Mouse (Mus musculus): Measurements from ENCODE around the gene Tmem43. TPM values are rescaled to one million over a fixed set of nuclear protein-coding genes. Genes with fewer than 3 reads are reported as not detected.
"Not testable (repeated sequence)": the region's sequence is repeated elsewhere in the genome, so short reads cannot be mapped to it uniquely, and the experiment has no call there.

Gene Tmem43
- 10 to 100 TPM; 40.6 to 42.4 TPM for total RNA-seq (2021)
- long read RNA-seq, experiment 1, transcript Tmem43-201 (12 exons, 2,903 nt), result major isoform, 18 of 23 reads
- long read RNA-seq, experiment 1, partial matches to known transcripts, result 5 of 23 reads
- long read RNA-seq, experiment 1, other reads (novel, unspliced or antisense), result 0 of 23 reads
- long read RNA-seq, experiment 2, transcript Tmem43-201 (12 exons, 2,903 nt), result major isoform, 12 of 22 reads
- long read RNA-seq, experiment 2, partial matches to known transcripts, result 9 of 22 reads
- long read RNA-seq, experiment 2, other reads (novel, unspliced or antisense), result 1 of 22 reads

DNA sequence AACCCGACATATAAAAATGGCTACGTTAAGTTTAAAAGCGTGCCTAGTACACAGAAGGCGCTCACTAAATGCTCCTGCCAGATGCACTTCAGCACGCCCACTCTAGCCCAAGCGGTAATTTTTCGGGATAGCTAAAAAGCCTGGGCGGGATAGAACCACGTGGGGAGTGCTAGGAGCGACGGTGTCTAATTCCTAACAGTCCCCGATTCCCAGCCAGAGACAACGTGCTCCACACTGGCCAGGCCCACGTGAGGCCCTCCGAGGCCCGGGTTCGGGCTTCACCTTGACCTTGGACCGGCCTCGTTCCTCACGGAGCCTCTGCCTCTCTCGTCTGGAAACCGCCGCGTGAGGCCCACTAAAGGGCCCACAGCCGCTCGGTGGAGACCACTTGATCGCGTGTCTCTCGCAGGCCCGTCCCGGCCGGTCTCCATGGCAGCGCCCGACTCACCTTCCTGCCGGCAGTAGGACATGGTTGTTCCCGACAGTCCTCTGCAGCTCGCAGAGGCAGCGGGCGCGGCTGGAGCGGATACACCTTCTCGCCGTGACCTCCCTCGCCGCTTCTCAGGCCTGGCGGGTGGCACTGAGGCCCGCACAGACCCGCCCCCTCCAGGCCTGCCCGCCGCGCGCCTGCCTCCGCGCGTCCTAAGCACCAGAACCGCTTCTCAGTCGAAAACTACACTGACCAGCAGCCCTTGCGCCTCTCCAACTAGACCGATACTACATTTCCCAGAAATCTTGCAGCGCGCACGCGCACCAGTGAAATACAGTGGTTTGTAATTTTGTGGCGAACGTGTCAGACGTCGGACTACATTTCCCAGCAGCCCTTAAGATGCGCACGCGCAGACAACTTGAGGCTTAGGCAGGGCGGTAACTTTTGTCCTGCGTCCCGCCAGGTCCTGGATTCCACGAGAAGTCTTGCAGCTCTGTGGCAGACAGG is at the start of gene Tmem43, which contains the start of gene Chchd4:
TSS of gene Tmem43 (plus strand) at position 836 of the 937 bp plus-strand sequence.
TSS of gene Chchd4 (minus strand) at position 679 of the 937 bp plus-strand sequence.
- DNase-seq (ENCODE audit: low spot score in 2 of 2), result peak; percentile 90 to 98

DNA sequence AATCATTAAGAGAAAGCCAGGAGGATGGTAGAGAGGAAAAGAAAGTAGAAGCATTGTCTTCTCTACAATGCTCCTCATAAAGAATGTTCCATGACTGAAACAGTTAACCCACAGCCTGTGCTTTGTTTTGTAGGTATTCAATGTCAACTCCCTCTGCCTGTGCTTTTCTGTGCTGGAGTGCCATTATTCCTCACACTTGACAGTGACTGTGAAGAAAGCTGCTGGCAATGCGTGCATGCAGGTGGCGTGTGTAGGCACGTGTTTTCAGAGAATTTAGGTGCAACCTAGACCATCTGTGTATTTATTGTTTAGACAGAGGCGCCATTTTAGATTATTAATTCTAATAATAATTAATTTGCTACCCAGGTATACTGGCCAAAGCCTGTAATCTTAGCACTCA is 49.4 kb upstream of the Tmem43 start:
- DNase-seq (ENCODE audit: low spot score in 2 of 2), result no peak

DNA sequence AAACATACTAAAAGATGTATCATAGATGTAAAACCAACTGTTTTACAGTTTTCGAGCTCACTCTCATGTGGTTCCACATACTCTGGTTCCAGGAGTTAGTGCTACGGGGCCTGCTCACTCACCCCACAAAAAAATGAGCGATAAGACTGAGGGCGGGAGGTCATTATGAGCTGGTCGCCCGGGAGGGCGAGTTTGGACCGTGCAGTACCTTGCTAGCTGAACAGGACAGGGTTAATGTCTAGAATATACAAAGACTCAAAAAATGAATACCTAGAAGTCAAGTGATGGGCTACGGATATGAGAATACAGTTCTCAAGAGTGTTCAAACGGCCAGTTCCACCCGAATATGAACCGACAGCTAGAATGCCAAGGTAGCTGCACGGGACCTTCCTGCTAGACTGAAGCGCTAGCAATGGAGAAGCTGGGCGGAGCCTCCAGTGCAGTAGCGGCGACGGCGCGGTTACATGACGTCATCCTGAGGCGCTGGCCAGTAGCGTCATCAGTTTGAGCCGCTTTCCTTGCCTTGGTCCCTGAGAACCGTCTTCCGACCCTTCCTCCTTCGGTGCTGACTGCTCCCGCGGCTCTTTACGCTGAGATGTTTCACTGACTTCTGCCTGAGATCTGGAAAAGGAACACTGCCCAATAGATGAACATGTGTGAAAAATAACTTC is 32.9 kb upstream of the Tmem43 start:
- DNase-seq (ENCODE audit: low spot score in 2 of 2), result peak; percentile 87 to 89

DNA sequence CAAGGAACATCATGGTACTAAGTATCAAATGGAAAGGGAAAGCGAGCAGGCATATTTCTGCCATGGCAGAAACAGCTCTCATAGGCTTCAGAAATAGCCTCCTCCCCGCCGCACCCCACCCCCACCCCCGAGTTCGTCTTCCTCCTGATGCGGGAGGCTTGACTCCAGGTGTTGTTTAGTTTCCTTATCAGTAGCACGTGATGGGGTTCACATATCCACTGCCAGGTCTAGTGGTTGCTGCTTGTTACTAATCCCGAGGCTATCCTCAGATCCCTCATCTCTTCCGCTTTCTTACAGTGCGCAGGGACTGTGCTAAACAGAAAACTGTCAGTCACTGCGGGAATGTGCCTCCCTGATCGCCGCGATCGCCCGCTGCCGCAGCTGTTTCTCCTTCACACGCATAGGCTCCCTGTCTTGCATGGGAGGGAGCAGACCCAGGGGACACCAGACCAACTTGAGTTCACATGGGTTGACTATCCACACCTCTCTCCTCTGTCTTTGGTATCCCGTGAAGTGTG is 32.3 kb upstream of the Tmem43 start:
- no peak for DNase-seq (ENCODE audit: low spot score in 2 of 2)

DNA sequence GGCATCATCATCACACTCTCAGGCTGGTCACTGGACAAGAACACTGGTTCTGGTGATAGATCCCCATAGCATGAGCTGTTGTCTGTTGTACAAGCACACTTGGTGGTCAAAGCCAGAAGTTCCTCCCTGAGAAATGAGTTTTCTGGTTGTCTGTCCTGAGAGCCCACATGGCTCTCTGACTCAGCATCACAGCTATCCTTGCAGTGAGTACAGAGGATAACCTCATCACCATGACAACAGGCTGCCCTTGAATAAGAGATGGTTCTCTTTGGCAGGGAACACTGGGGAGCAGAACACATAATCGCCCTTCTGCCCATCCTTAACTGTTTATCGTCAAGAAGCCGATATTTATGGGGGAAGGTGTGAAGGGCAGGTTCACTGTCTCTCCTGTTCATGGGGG is 28.2 kb upstream of the Tmem43 start:
- DNase-seq (ENCODE audit: low spot score in 2 of 2), result no peak

DNA sequence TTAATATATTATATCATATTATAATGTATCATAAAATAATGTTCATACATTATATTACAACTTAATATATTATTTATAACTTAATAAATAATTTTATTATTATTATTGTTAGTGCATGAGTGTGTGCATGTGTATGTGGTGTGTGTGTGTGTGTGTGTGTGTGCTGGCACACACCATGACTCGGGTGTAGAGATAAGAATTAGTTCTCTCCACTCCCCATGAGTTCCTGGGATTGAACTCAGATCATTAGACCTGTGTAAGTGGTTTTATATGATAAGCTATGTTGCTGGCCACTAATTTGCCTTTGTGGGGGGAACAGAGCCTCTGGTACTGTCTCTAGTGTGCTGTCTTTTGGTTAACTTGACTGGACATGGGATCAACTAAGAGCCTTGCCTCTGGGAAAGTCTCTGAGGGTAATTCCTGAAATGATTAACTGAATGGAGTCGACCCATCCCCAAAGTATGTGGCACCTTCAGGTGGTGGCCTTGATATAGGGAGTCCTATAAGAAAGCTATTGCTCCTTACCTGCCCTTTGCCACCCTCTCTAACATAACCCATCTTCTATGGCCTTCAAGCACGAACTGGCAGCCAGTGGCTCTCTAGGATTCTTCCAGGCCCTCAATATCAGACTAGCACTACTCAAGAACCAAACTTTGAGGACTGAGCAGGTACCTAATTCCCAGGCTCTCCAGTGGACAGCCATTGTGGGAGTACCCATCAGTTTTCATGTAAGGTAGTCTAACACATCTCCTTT is 23.9 kb upstream of the Tmem43 start:
- no peak for DNase-seq (ENCODE audit: low spot score in 2 of 2)

DNA sequence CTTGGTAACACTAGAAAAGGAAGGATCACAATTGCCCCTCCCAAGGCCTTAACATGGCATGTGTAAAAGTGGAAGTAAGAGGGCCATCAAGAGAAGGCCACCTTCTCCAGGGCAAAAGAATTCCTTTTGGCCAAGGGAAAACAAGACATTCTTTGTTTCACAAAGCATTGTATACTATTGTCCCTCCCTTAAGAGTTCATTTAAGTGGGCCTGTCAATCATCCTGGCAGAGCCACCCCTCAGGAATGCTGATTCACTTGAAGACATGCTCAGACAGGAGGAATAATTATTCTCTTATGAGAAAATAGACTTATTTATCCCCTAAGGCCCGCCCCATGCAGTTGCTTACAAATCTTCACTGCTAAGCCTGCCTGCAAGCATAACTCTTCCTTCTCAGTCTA is 21.4 kb upstream of the Tmem43 start:
- DNase-seq (ENCODE audit: low spot score in 2 of 2), result no peak

DNA sequence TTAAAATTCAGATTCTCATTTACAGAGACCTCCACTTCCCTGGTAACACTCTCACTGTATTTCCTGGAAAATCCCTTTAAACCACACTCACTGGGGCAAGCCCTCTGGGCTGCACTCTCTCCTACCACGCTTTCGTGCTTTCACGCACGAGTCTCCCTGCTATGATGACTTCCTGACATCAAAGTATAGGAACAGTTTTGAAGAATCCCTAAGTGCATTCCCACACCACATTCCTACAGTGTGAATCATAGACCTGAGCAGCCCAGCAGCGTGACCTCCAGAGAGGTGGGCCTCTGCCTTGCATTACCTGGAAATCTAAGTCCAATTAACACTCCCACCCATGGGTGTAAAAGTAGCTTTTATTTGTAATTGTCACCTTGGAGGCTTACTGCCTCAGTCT is 19.0 kb upstream of the Tmem43 start:
- no peak for DNase-seq (ENCODE audit: low spot score in 2 of 2)

DNA sequence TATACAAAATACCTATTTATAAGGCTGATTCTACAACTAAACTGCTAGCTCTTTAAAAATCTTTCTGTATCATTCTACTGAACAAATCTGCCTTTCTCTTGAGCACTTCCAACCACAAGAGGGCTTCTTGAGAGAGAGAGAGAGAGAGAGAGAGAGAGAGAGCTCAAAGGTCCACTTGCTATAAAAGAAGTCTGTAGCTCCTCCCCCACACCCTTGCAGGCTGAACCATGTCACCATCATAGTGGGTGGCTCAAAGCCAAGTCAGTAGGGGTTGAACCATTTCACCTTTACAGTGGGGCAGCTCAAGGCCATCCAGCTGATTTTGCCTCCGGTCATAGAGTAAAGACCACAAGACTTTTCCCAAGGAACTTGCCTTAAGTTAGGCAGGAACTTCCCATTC is 14.0 kb upstream of the Tmem43 start:
- no peak for DNase-seq (ENCODE audit: low spot score in 2 of 2)

DNA sequence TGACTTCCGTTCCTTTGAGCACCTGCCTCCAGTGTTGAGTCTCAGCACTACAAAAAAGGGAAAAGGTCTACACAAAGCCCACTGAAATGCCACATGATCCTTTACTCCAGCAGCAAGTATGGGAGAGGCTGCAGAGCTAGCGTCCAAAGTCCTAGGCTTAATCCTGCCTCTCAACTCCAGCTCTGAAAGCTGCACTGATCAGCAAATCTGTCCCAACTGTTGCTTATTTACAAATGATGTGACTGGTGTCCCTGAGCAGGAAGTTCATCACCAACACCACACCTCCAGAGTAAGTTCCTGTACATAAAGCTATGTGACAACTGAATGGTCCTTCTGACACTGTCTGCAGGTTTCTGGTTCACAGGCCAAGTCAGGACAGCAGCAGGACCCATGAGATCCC is 7.7 kb upstream of the Tmem43 start:
- DNase-seq (ENCODE audit: low spot score in 2 of 2), result no peak

DNA sequence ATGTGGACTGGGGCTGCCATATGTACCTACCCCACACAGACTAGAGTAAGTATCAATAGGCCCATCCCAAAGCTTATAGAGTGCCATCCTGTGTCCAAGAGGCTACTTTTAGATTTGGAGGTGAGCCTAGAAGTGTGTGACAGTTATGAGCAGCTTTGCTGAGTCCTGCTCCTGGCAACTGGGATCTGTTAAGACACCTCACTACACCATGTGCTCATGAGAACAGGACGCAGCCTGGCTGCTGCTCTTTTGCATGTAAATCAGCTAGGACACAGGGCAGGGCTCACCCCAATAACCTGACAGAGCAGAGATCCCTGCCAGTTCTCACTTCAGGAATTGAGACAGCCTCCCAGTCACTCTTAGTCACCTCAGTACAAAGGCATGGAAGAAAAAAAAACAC is 6.4 kb upstream of the Tmem43 start:
- no peak for DNase-seq (ENCODE audit: low spot score in 2 of 2)

DNA sequence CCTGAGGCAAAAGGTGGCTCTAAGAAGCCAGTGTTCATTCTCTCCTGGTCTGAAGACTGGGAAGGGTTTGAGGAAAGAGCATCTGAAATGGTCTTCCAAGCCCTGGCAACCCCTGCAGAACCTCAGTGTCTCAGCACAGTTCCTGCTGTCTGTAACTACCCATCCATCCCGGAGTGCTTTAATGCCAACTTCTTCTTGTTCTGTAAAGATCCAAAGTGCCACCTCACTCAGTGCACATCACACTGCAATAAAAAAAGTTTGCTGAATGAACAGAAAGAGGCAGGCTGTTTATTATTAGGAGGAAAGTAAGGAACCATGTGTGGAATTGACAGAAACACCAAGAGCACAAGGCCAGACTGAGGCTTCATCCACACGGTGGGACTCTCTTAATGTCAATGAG is 2.8 kb upstream of the Tmem43 start:
- no peak for DNase-seq (ENCODE audit: low spot score in 2 of 2)

DNA sequence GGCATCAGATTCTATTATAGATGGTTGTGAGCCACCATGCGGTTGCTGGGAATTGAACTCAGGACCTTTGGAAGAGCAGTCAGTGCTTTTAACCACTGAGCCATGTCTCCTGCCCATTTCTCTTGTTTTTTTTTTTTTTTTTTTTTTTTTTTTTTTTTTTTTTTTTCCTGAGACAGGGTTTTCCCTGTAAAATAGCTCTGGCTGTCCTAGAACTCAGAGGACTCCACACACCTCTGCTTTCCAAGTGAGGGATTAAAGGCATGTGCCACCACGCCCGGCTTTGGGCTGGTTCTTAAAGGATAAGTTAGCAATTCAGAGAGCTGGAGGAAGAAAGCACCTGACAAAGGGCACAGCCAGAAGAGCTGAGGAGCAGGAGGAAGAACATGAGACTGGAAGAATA is 2.1 kb upstream of the Tmem43 start:
- not testable (repeated sequence) for DNase-seq (ENCODE audit: low spot score in 2 of 2)

DNA sequence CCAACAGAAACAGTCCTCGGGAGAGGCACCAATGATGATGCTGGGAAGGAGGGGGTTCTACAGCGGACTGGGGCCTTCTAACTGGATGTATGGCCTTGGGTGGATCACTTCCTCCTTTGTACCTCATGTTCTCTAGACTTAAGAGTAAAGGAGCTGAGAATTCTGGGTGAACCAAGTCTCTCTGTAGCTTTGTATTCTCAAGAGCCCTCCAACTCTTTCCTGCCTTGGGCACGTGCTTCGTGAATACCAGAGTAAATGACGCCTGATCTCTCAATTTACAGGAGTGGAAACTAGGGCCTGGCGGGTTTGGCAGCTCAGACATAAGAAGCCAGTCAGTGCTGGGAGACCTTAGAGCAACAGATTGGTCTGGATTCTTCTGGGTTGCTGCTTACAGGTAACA is 1.2 kb upstream of the Tmem43 start:
- DNase-seq (ENCODE audit: low spot score in 2 of 2), result no peak

DNA sequence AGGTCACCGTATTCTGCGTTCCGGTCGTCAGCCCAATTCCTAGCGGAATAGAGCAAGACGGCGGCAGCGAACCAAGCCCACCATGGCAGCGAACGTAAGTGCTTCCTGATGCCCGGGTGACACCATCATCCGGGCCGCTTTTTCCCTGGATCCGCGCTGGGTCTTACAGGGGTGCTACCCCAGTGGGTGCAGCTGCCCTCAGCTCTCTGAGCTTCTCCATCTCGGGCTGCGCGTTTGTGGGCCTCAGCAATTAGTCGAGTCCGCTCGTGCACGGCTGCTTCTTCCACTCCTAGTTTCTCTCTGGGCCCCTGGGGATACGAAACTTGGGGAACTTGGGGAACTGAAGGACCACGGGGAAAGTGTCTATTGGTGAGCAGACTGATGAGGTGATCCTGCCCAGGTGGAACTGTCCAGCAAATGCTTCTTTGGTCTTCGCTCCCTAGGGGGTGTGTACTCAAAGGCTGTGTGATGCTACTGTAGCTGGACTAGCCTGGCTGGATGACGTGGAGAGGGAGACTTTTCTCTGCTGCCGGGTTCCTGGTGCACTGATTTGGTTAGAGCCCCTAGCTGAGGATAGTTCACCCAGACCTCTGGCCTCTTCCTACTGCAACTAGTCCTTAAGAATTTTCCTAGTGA is 420 bp downstream of the Tmem43 start:
- no peak for DNase-seq (ENCODE audit: low spot score in 2 of 2)

DNA sequence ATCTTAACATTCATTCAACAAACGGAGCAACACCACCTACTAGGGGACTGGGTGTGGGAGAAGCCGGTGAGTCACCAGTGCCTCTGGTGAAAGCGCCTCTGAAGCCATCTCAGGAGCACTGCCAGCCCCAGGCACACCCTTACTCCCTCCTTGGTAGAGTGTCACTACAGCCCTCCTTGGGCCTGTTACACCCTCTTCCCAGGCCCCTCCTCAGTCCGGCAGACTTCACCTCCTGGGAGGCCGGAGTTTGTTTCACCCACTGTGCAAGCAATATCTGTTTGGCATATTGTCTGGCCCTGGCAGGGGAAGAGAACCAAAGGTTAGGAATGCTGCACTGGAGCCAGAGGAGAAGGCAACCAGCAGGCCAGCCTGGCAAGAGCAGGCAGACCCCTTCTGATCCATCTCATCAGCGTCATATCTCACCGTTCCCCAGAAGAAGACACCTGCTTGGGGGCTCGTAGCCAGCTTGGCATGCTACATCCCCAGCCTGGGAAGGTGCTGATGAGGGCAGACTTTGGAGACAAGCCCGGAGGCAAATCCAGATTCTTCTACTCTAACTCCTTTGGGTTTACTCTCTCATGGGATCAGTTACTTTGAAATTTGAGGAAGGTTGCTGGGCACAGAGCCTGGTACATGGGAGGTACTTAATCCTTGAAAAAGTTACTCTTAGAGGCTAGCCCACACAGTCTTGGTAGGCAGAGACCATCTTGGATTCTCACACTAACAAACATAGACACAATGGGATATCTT is 1.1 kb downstream of the Tmem43 start:
- no peak for DNase-seq (ENCODE audit: low spot score in 2 of 2)

DNA sequence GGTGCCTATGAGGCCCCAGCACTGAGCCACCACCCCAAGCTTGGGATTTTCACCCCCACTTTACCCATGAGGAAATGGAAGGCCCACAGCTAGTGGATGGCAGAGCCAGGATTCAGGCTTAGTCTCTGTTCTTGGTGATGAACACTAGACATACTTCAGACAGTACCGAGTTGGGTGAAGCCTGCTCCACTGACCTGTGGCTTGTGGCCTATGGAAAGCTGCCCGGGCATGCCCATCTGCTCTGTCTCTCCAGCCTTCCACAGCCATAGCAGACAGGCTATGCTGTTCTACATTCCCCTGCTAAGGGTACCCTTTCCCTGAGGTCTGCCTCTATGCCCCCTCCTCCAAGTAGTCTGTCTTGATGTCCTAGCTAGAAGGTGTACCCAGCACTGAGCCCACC is 3.0 kb downstream of the Tmem43 start:
- no peak for DNase-seq (ENCODE audit: low spot score in 2 of 2)

DNA sequence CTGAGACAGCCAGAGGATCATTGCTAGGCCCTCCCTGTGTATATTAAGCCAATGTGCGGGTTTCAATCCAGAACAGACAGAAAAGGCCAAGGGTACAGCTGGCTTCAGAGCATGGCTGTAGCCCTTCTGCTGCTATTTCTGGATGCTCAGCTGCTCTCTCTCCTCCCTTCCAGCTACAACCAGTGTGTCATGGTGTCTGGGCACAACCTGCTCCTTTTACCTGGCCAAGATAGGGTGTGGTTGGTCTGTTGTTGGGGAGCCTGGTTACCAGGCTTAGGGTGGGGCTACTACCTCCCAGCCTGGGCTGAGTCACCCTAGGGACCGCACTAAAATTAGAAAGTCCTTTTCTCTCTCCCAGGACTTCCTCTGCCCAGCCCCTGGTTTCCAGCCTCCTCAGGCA is 9.9 kb downstream of the Tmem43 start:
- no peak for DNase-seq (ENCODE audit: low spot score in 2 of 2)

DNA sequence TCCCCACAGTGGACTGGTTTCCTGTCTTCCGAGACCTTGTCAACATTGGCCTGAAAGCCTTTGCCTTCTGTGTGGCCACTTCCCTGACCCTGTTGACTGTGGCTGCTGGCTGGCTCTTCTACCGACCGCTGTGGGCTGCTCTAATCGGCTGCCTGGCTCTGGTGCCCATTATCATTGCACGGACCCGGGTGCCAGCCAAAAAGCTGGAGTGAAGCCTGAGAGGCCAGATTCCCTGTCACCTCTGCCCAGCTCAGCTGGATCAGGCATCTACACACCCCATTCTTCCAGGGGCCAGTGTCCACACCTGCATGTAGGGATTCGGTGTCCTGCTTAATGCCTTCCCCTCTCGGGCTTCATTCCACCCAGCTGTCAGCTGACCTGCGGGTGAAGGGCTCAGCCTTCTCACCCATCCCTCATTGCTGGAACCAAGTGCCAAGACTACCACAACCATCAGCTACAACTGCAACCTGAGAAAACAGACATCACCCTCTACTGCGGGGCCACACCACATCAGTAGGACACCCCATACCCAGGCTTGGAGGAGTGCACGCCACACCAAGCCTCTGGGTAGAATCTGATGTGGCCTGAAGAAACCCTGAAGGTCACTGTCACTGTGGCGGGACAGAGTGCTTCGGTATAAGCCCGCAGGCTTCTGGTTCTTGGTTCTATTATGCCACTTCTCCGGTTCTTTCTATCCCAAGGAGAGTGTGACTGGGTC is 13.4 kb downstream of the Tmem43 start:
- DNase-seq (ENCODE audit: low spot score in 2 of 2), result no peak

Data from adrenal gland, postnatal 4 days (tissue).